Mouse (Mus musculus) spleen, adult 2 months (tissue): ENCODE results near the gene Cfap126. TPM values are rescaled to one million over a fixed set of nuclear protein-coding genes. Genes with fewer than 3 reads are reported as not detected.

Source experiments
- DNase-seq, 2 experiments: peaks; one replicate each; pipeline versions ENCODE4 v3.0.0 to v3.0.0-alpha.2; 2012 to 2021; ENCODE audit warnings: low spot score in 2 of 2, low read depth in 1 of 2
- H3K27ac ChIP-seq: fragments of 200-500 bp; 2 replicates; pipeline ENCODE4 v1.5.1; 2012; ENCODE audit warnings: low read length, inconsistent platforms; ENCODE audit not compliant: insufficient read depth
- H3K27me3 ChIP-seq: fragments of 200-500 bp; 2 replicates; pipeline ENCODE4 v1.6.1; 2012; ENCODE audit warnings: mild to moderate bottlenecking, moderate library complexity, low read length, inconsistent platforms; ENCODE audit not compliant: control insufficient read depth, insufficient read depth
- H3K36me3 ChIP-seq: fragments of 200-500 bp; 2 replicates; pipeline ENCODE4 v1.6.1; 2012; ENCODE audit warnings: mild to moderate bottlenecking, low read length, inconsistent platforms; ENCODE audit not compliant: control insufficient read depth, insufficient read depth
- H3K4me1 ChIP-seq: fragments of 200-500 bp; 2 replicates; pipeline ENCODE4 v1.6.1; 2011; ENCODE audit warnings: inconsistent platforms; ENCODE audit not compliant: control insufficient read depth, insufficient read depth, insufficient read length
- H3K4me3 ChIP-seq: fragments of 200-500 bp; 2 replicates; pipeline ENCODE4 v1.5.1; 2011; ENCODE audit warnings: mild to moderate bottlenecking, inconsistent platforms; ENCODE audit not compliant: insufficient read depth, insufficient read length; ENCODE audit errors: extremely low read depth
- CTCF ChIP-seq: fragments of 200-500 bp; IDR thresholded peaks from 2 replicates; pipeline ENCODE4 v1.5.1; 2011; ENCODE audit warnings: mild to moderate bottlenecking, inconsistent platforms; ENCODE audit not compliant: insufficient read depth, insufficient read length, insufficient replicate concordance; ENCODE audit errors: extremely low read depth
- POLR2A ChIP-seq: fragments of 200-500 bp; IDR thresholded peaks from 2 replicates; pipeline ENCODE4 v1.6.1; 2011; ENCODE audit warnings: low read depth, low read length, inconsistent platforms
- WGBS: fragments of 180-500 bp; shearing (Covaris S2); methylation state at CpG from one replicate; pipeline ENCODE4 v1.1.7; 2018; 5-methylcytosine and 5-hydroxymethylcytosine counted together
- polyA plus RNA-seq: library from polyadenylated mRNA; depleted of rRNA; stranded (reverse); fragments of >200 nt; gene quantifications from 2 replicates; pipeline ENCODE4 v1.2.3, GENCODE M21; 2012; rRNA removed

The Cfap126 gene
- polyA plus RNA-seq, 1 experiment = 2.4 TPM

GRCm38 (mm10) chr1:171164258-171164657 lies 50.5 kb downstream of the Cfap126 start:
- H3K27ac ChIP-seq = no peak overlapping the region
- H3K27me3 ChIP-seq = no peaks in the 10 kb centered on the region; the same call in 1 of the 2 replicates
- TF ChIP-seq CTCF = no peak
- no peak for TF ChIP-seq POLR2A
- DNase-seq = no peak
- no peaks in the 10 kb centered on the region for H3K4me1 ChIP-seq
- WGBS = 46% methylated on average over 3 of the region's 3 CpGs
- H3K4me3 ChIP-seq = no peak overlapping the region
- no peaks in the 10 kb centered on the region for H3K36me3 ChIP-seq

GRCm38 (mm10) chr1:171165629-171166345 lies 52.1 kb downstream of the Cfap126 start:
- no peak overlapping the region for H3K4me3 ChIP-seq
- H3K27me3 ChIP-seq = no peaks in the 10 kb centered on the region; the same call in 1 of the 2 replicates
- WGBS = 46% methylated on average over 5 of the region's 5 CpGs
- no peak for DNase-seq
- no peaks in the 10 kb centered on the region for H3K36me3 ChIP-seq
- no peak for TF ChIP-seq CTCF
- no peak for TF ChIP-seq POLR2A
- no peaks in the 10 kb centered on the region for H3K4me1 ChIP-seq
- no peak overlapping the region for H3K27ac ChIP-seq

GRCm38 (mm10) chr1:171168906-171169305 lies 55.2 kb downstream of the Cfap126 start:
- Histone ChIP-seq H3K4me1 (no peaks in the 10 kb centered on the region), H3K27ac (no peak overlapping the region), H3K27me3 (no peaks in the 10 kb centered on the region; the same call in 1 of the 2 replicates), H3K36me3 (no peaks in the 10 kb centered on the region), H3K4me3 (no peak overlapping the region)
- DNase-seq = no peak
- 85% methylated on average over 12 of the region's 12 CpGs for WGBS
- TF ChIP-seq CTCF (no peak), POLR2A (no peak)

GRCm38 (mm10) chr1:171169913-171170312 lies 56.2 kb downstream of the Cfap126 start:
- Histone ChIP-seq H3K4me3 (no peak overlapping the region), H3K36me3 (no peaks in the 10 kb centered on the region), H3K4me1 (no peaks in the 10 kb centered on the region), H3K27me3 (no peaks in the 10 kb centered on the region; the same call in 1 of the 2 replicates), H3K27ac (no peak overlapping the region)
- WGBS = 70% methylated on average over 3 of the region's 3 CpGs
- no peak for DNase-seq
- TF ChIP-seq CTCF = no peak
- TF ChIP-seq POLR2A = no peak

- TF ChIP-seq POLR2A (no peak), CTCF (no peak)
- H3K27me3 ChIP-seq = no peaks in the 10 kb centered on the region; the same call in 1 of the 2 replicates
- no peak for DNase-seq
Measured at GRCm38 (mm10) chr1:171171138-171171537, 57.4 kb downstream of the Cfap126 start.

GRCm38 (mm10) chr1:171172779-171173178 lies 59.1 kb downstream of the Cfap126 start:
- Histone ChIP-seq H3K4me3 (no peak overlapping the region), H3K27ac (no peak overlapping the region), H3K27me3 (no peaks in the 10 kb centered on the region; the same call in 1 of the 2 replicates), H3K36me3 (no peaks in the 10 kb centered on the region), H3K4me1 (no peaks in the 10 kb centered on the region)
- DNase-seq = no peak
- TF ChIP-seq CTCF (no peak), POLR2A (no peak)
- 98% methylated on average over 8 of the region's 8 CpGs for WGBS

More at GRCm38 (mm10) chr1:171171138-171171537, 57.4 kb downstream of the Cfap126 start:
- Histone ChIP-seq H3K36me3 (no peaks in the 10 kb centered on the region), H3K4me1 (no peaks in the 10 kb centered on the region), H3K27ac (no peak overlapping the region), H3K4me3 (no peak overlapping the region)
- WGBS = 18% methylated on average over 3 of the region's 3 CpGs

Other genes starting within 250 kb of the Cfap126 start
- gene Atf6, start 246.1 kb upstream of the Cfap126 start, polyA plus RNA-seq = 9.6 and 10.2 TPM in 2 replicates
- gene Gm26620, start 228.9 kb upstream of the Cfap126 start, polyA plus RNA-seq = 0.44 and 1.2 TPM in 2 replicates
- gene Dusp12, start 228.4 kb upstream of the Cfap126 start, polyA plus RNA-seq = 11.0 and 15.0 TPM in 2 replicates
- 1.5 and 2.5 TPM in 2 replicates for gene Fcrlb, start 201.0 kb upstream of the Cfap126 start, polyA plus RNA-seq
- 116 and 142 TPM in 2 replicates for gene Fcrla, start 186.3 kb upstream of the Cfap126 start, polyA plus RNA-seq
- 47.5 and 71.3 TPM in 2 replicates for gene Fcgr2b, start 137.4 kb upstream of the Cfap126 start, polyA plus RNA-seq
- gene Fcgr4, start 95.0 kb upstream of the Cfap126 start, polyA plus RNA-seq = 7.6 and 11.4 TPM in 2 replicates
- 20.6 and 24.5 TPM in 2 replicates for gene Fcgr3, start 49.0 kb upstream of the Cfap126 start, polyA plus RNA-seq
- gene Sdhc, start 36.7 kb downstream of the Cfap126 start, polyA plus RNA-seq = 65.7 and 67.8 TPM in 2 replicates
- gene Mpz, start 36.8 kb downstream of the Cfap126 start, polyA plus RNA-seq = 0.47 and 1.1 TPM in 2 replicates
- gene Pcp4l1, start 82.3 kb downstream of the Cfap126 start, polyA plus RNA-seq = 3.8 and 4.4 TPM in 2 replicates
- not detected in 2 replicates for gene Nr1i3, start 100.1 kb downstream of the Cfap126 start, polyA plus RNA-seq
- gene Tomm40l, start 108.6 kb downstream of the Cfap126 start, polyA plus RNA-seq = 17.5 and 20.3 TPM in 2 replicates
- 1.2 and 1.8 TPM in 2 replicates for gene Apoa2, start 111.1 kb downstream of the Cfap126 start, polyA plus RNA-seq
- 237 and 307 TPM in 2 replicates for gene Fcer1g, start 120.4 kb downstream of the Cfap126 start, polyA plus RNA-seq
- gene Adamts4, start 136.5 kb downstream of the Cfap126 start, polyA plus RNA-seq = 0.63 and 0.64 TPM in 2 replicates
- 52.4 and 59.6 TPM in 2 replicates for gene Ndufs2, start 137.5 kb downstream of the Cfap126 start, polyA plus RNA-seq
- 59.5 and 67.8 TPM in 2 replicates for gene B4galt3, start 156.4 kb downstream of the Cfap126 start, polyA plus RNA-seq
- gene Ppox, start 167.3 kb downstream of the Cfap126 start, polyA plus RNA-seq = 64.6 and 66.0 TPM in 2 replicates
- gene Usp21, start 174.1 kb downstream of the Cfap126 start, polyA plus RNA-seq = 40.9 and 46.4 TPM in 2 replicates
- gene Ufc1, start 181.1 kb downstream of the Cfap126 start, polyA plus RNA-seq = 9.8 and 11.1 TPM in 2 replicates
- gene Dedd, start 215.2 kb downstream of the Cfap126 start, polyA plus RNA-seq = 25.7 and 29.3 TPM in 2 replicates
- gene Nit1, start 231.7 kb downstream of the Cfap126 start, polyA plus RNA-seq = 22.6 and 25.9 TPM in 2 replicates
- gene Pfdn2, start 231.8 kb downstream of the Cfap126 start, polyA plus RNA-seq = 8.5 TPM in 2 replicates
- 0.20 and 0.62 TPM in 2 replicates for gene Klhdc9, start 246.9 kb downstream of the Cfap126 start, polyA plus RNA-seq